Mouse (Mus musculus) effector memory CD4-positive, alpha-beta T cell, adult 7 months (primary cell): Measurements from ENCODE around the gene Gm156. TPM values are rescaled to one million over a fixed set of nuclear protein-coding genes. Genes with fewer than 3 reads are reported as not detected.

Experiments
- polyA plus RNA-seq: library from polyadenylated mRNA; unstranded; fragments of 100-300 nt; shearing (Covaris generic); gene quantifications from one replicate; pipeline ENCODE4 v1.2.1, GENCODE M21; 2017

The Gm156 gene
- polyA plus RNA-seq, result not detected

DNA sequence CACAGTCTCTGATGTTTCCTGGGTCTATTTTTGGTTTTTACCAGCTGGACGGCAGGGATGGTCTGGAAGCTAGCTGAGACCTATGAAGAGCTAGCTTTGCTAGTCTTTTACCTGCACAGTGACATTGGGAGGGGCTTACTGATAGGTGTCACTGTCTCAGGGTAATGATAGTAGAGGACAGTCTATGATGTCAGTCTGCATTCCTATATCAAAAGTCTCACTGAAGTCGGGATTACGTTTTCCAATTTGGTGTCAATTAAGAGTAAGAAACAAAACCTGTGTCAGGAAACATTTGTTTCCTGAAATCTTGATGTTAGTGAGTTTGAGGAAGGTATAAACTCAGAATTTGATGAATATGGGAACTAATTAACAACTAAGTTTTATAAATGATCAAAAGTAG, at the start of gene Gm156:
TSS of gene Gm156 (minus strand) at position 101 of the 400 bp plus-strand sequence.

GRCm38 (mm10) chr6:129740069-129740721, 43.9 kb downstream of the Gm156 start, which contains the start of gene Klri2:
TSS of gene Klri2 (minus strand) at chr6:129740484.

DNA sequence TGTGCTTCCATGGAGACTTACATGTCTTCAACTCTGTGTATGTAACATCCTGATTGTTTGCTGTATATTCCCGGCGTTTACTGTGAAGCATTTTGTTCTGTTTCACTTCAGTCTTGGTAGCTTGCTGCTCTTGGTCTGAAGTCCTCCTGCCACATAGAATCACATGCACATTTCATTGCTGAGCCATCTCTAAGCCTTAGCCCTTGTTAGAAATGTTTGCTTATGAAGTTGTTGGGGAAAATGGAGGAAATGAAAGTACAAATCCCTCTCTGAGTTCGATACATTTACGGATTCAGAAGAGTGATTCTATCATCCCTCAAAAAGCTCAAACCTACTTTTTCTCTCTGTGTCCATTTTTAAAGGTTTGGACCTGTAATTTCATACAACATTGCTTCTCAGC, 67.0 kb downstream of the Gm156 start, which contains the start of gene Klri1:
TSS of gene Klri1 (minus strand) at position 101 of the 400 bp plus-strand sequence.

Other genes starting within 250 kb of the Gm156 start
- 1.4 TPM for gene Klre1, start 206.4 kb downstream of the Gm156 start, polyA plus RNA-seq
- 53.0 TPM for gene Klrd1, start 192.5 kb downstream of the Gm156 start, polyA plus RNA-seq
- 219 TPM for gene Klrk1, start 160.4 kb downstream of the Gm156 start, polyA plus RNA-seq
- not detected for gene Klrc3, start 140.9 kb downstream of the Gm156 start, polyA plus RNA-seq
- 16.1 TPM for gene Klrc2, start 123.6 kb downstream of the Gm156 start, polyA plus RNA-seq
- gene Klrc1, start 105.3 kb downstream of the Gm156 start, polyA plus RNA-seq, result 391 TPM
- gene Klri1, start 67.1 kb downstream of the Gm156 start, polyA plus RNA-seq, result not detected
- 1.3 TPM for gene Klri2, start 43.8 kb downstream of the Gm156 start, polyA plus RNA-seq
- not detected for gene Gm17631, start 78.4 kb upstream of the Gm156 start, polyA plus RNA-seq
- gene Klra17, start 92.4 kb upstream of the Gm156 start, polyA plus RNA-seq, result not detected
- gene Klra5, start 133.4 kb upstream of the Gm156 start, polyA plus RNA-seq, result not detected
- gene Klra6, start 242.7 kb upstream of the Gm156 start, polyA plus RNA-seq, result not detected